Mouse (Mus musculus): ENCODE measurements around the gene Ghrhr.

Gene Ghrhr

DNA sequence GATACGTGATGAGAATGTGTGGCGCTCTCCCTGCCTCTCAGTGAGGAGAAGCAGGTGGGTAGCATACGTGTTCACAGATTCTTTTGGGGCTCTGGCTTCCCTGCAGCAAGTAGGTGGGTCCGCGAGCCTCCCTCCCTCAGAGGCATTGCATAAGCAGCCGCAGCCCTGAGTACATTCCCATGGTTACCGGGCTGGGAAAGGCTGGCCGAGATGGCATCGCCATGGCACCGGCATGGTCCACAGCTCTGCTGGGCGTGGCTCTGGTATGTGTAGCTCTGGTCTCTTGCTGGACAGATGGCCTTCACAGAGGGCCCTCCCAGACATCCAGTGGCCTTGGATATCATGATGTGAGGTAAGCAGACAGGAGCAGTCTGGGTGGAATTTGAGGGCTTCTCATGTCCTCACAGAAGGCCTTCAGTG lies 20.5 kb downstream of the Ghrhr start:
- DNase-seq = peak; percentile 98

DNA sequence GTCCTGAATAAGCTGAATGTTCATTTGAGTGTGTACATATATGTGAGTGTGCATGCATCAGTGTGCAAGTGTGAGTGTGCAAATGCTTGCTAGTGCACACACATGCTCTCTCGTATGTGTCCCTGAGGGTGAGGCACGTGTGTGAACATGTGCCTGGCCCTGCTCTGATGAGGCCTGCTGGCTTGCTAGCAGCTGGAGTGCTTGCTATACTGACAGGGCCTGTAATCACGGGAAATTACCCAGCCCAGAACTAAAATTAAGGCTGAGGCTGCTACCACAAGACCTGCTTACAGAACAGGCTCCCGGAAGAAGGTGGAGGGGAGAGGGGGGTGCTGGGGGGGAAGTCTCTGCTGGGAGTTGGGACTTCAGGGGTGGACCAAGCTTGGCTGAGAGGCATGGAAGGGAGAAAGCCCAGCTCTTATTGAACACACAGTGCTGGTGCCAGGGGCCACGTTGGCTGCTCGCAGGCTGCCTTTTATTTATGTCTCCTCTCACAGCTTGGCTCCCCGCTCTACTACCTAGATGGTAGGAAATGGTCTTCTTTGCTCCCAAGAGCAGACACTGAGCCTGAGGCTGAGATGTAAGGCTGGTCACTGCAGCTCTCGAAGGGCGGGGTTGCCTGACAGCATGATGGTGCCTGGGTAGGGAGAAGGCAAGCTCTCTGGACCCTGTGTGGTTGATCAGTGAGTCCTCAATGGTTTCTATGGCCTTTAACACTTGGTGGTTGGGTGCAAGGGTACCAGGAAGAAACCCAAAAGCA lies 23.0 kb downstream of the Ghrhr start:
- DNase-seq = peak; percentile 98

DNA sequence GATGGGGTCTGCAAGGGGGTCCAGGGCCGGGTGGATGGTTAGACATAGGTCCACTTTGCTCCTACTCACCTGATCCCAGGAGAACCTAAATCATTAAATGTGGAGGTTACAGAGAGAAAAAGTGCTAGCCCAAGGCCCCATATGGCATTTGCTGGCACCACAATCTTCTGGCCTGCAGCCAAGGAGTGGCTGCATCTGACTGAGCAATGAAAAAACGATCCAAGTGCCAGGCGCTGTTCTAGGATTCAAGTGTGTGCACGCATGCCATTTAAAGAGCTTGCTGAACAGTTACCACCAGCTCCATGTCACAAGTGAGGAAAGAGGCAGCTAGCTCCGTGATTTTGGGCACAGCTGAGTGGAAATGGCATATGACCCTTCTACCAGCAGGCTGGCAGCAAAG lies 23.8 kb downstream of the Ghrhr start:
- peak; percentile 93 for DNase-seq

DNA sequence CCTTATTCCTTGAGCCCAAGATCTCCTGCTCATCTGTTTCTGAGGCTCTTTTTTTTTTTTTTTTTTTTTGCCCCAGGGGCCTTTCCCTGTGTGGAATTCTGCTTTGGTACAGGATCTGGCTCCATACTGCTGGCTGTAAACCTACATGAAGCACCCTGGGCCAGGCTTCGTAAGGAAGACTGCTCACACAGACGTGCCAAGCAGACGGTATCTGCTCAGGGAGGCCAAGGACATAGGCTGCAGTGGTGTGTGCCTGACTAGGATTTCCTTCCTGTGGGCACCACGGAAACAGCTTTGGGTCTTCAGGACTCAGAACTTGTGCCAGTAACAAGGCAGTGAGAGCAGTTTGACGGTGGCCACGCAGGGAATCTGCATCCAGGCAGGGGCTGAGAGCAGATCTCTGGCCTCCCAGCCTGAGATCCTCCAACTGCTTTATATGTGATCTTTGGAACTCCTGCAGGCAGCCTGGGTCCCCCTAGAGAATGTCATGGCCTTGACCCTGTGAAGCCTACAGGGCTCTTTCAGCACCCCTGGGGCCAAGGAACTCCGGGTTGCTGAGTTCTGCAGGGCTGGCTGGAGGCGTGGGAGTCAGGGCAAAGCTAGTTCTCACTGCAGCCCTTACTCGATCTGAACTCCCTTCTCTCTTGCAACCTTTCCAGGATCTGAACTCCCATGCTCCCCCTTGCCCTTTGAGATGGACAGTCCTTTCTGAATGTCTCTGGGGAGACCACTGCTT lies 26.1 kb downstream of the Ghrhr start:
- DNase-seq = peak; percentile 98

DNA sequence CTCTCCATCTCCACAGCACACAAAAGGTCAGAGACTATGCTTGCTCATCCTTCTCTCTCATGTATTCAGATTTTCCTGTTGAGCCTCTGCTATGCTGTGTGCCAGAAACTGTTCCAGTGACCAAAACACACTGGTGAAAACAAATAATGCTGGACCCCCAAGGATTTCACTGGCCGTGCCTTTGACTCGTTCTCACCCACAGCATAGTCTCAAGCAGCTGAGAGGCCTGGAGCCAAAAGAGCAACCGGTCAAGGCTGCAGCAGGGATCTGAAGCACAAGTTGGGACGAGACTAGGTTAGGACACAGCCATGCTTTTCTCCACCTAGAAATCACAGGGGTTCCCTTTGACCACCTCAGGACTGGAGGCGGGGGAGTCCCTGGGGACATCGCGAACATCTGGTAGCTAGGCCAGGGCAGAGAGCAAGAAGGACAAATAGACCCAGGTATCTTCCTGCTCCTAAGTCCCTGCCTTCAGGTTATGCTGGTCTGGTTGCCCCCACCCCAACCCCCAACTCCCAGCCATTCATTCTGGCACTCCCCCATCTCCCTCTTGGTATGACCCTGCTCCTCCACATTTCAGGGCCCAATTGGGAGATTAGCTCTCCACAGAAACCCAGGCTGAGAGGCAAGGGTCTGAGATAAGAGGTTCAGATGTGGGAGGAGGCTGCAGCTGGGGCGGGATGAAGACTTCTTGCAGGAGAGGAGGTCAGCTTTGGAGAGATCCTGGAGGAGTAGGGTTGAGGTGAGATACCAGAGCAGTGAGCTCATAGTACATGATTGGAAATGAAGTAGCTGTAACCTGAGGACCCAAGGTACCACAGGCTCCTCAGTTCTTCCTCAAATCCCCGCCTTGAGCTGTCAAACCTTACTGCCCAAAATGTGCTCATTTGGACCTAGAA lies 27.6 kb downstream of the Ghrhr start:
- DNase-seq = peak; percentile 96

DNA sequence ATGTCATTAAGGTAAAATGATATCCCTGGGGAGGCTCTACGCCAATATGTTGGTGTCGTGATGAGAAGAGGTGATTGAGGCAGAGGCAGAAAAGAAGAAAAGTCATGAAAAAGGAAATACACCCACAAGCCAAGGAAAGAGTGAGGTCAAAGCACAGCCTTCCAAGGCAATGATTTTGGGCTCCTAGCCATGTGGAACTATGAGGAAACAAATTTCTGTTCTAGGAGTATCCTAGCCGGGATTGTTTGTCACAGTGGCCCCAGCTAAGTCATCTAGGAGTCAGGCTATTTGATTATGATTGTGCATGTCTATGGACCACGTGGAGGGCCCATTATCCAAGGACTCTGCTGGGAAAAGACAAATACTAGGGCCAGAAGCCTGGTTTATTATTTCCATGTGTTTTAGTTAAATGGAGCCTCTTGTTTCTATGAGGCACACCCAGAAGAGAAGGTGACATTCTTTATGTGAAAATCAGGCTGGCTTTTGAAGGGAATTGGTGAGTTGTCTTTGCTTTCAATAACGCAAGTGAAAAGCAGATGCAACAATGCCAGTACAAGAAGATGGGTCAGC lies 28.4 kb downstream of the Ghrhr start:
- DNase-seq = peak; percentile 92

DNA sequence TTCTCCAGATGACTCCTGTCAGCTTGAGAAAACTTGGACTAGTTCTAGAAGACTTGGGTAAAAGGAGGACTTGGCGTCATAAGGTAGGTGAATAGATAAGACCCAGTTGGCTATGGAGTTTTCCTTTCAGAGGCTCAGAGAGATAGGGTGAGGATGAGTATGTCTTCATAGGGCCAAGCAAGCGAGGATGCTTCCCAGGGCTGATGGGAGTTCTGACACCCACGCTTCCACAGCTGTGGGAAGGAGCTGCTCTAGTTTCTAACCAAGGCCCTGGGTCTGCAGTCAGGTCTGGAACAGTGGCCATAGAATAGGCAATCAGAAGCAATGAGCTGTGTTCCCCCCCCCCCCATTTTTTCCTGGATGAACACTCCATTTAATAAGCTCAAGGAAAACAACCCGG lies 31.2 kb downstream of the Ghrhr start:
- peak; percentile 89 for DNase-seq

DNA sequence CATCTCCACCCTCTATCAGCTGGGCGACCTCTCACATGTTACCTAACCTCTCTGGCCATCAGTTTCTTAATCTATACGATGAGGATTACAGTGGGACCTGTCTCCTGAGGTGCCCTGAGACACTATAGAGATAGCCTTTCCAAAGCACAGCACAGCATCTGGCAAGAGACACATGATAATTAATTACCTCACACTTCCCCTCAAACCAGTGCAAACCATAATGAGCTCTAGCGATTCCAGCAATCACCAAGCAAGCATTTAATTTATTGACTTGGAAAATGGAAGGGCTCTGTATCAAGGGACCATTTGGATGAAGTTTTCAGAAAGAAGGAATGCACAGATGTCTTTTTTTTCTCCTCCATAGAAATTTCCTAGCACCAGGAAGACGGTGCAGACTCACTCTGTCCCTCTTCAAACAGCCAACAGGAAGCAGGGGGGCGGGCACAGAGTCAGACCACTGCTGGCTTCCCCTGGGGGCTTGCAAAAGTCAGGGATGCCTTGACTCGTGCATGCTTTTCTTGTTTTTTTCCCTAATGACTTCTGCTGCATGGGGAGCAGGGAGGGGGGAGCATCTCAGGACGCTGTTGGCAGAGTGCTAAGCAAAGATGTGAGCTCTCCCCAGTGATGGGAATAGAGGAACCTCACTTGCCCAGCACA lies 34.2 kb downstream of the Ghrhr start:
- DNase-seq = peak; percentile 92

DNA sequence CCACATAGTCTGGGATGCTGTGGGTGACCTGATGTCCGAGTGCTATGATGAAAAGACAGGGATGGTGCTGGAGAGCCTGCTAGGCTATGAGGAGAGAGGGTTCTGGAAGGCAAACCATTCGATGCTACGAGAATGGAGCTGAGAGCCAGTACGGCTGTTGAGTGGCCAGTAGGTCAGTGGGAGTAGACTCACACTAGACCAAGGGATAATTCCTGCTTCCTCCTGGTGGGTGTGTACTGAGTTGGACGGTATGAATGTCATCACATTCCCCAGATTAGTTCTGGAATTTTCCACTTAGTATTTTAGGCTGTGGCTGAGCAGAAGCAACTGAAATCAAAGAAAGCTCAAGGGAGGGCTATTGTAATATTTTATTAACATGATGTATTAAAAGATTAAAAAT lies 34.9 kb downstream of the Ghrhr start:
- DNase-seq = peak; percentile 96

DNA sequence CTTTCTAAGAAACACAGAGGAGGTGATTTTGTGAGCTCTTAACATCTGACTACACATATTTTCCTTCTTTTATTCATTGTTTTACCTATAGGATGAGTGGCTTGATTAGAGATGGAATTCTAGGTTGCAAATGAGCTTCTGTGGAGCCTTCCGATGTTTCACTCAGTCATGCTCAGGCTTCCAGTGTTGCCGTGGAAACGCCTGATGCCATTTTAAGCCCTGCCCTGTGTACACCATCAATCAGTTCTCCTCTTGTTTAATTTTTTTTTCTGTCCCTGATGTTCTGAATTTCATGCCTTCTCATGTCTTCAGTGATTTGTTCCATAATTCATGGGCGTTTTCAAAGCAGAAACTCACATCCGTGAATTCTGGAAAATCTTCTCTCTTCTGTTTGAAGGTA lies 40.1 kb downstream of the Ghrhr start:
- peak; percentile 41 for DNase-seq

DNA sequence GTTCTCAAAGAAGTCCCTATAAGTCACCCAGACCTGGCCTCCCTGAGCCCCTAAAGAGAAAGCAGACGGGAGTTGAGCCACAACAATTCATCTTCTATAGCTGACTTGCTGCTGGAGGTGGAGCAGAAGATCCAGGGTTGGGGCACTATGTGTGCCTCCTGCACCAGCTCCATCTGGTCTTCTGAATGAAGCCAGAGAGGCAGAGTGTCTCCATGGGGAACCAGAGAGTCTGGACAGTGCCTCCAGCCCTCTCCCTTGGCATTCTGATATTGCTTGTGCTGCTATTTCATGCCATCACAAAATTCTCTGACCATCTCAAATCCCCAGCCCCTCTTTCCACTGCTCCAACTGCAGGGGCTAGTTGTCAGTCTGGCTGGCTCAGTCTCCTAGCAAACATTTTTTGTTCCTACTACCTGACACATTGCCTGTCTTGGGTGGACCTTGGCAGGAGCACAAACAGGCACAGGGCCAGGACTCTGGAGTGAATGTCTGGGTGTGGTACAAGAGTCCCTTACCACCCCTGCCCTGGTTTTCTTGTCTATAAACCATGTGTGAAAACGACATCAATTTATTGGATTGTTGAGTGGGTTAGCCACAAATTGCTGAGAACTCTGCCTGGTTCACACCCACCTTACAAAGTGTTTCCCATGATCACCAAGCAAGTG lies 42.8 kb downstream of the Ghrhr start:
- peak; percentile 80 for DNase-seq

DNA sequence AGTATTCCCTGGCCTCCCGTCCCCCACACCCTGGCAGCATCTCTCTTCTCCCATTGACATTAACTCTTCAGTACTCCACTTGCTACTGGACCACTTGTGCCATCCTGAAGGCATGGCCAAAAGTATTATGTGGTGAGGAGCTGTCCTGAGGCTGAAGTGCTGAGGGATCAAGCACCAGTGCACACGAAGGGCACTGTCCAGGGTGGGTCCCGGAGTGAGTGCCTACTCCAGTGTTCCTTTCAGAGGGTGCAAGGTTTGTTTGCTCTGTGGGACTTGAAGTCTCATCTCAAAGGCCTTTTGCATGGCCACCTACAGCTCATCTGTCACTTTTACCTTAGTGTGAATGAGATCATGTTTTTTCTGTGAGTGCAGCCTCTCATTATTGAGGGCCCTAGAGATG lies 44.3 kb downstream of the Ghrhr start:
- peak; percentile 16 for DNase-seq

DNA sequence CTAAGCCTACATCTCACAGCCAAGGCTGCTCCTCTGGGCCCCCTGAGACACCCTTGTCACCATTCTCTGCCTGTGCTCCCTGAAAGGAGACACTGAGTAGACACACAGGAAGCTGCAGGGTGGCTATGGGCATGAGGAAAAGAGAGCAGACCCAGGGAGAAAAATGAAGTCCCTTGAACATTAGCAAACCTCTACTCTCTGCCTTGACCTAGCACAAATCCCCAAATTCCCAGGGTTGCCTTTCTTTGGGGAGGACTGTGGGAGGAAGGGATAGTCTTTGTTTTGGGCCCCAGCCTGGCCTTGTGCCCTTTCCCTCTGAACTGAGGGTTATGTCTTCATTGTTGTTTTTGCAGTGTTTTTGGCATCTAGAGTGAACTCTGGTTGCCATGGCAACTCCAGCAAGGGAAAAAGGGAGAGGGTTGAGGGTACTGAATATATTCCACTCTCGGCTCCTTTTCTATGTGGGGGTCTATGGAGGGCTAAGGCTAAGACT lies 44.8 kb downstream of the Ghrhr start:
- peak; percentile 77 for DNase-seq

DNA sequence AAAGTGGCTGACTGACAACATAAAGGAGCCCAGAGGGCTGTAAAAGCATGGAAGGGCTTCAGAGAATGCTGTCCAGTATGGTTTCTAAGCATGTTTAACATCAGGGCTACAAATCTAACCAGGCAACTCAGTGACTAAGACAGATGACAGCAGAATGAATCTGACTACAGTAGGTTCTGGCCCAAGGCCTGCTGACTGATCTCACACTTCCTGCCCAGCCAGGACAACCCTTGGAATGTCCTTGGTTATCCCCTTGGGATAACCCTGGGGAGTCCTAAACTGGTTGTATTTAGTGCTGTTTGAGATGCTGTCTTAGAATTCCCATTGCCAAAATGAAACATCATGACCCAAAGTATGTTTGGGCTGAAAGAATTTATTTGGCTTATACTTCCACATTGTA lies 56.0 kb downstream of the Ghrhr start:
- peak; percentile 86 for DNase-seq

DNA sequence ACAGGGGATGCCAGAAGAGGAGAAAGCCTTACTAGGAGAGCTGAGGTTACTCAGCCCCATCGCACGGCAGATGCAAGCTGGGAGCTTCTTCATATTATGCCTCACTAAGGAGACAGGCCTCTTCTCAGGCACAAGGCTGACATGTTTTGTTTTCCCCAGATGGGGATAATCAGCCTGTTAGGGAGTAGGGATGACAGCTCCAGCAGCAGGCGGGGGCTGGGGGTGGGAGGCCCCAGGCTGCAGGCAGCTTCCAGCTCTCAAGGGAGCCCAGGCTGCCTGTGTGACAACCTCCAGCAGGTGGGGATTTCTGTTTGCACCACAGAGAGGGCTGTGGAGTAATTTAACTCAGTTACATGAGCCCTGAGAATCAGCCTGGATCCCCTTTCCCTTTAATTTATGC lies 58.3 kb downstream of the Ghrhr start:
- peak; percentile 98 for DNase-seq

DNA sequence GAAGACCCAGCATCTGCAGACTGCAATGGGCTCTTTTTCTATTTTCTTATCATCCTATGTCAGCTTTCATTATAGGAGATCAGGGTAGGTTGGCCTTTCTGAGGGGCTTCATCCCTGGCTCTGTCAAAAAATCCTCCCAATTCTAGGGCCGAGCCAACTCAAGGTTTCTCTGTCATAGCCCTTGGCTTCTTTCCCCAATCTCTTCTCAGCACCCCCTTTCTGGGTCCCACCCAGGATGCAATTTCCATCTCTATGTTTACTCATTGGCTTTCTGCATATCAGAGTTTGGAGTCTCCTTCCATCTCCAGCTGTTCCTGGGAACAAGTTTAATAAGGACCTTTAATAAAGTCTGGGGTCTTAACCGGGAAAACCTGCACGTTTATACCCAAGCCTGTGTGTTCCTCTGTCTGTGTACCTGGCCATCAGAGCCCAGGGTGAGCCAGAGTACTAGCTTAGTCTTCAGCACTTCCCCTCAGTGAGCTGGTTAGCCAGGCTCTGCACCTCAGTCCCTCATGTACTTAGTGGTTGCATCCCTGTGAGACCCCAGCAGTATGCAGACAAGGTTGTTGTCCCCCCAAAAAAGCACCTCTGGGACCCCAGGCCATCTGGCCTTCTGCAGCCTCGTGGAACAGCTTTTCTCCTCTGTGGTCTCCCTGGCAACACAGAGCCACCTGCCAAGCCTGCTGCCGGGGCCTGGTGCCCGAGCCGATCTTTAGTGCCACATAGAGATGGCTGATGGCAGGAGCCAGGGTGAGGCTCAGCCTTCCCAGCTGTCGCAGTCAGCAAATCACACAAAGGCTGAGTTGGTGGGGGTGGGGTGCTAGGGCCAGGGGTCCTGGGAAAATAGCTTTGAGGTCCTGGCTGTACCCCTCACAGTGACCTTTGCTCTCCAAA lies 59.4 kb downstream of the Ghrhr start:
- peak; percentile 90 for DNase-seq

DNA sequence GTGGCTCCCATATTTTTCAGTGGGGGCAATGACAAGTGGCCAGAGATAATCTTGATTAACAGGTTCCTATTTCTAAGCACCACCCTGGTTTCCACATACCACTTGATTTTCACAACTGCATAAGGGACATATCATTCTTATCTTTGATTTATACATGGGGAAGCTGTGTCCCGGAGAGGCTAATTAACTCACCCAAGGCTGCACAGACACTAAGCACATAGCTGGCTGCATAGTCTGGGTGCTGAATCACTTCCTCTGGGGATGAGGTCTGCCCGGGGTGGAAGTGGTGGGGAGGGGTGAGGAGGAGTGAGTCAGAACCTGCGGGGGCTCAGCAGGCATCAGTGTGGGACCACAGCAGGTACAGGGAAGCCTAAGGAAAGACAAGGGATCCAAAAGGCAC lies 61.8 kb downstream of the Ghrhr start:
- peak; percentile 89 for DNase-seq
